Mouse (Mus musculus) bone marrow macrophage, adult 2 months (primary cell): Measurements from ENCODE around the gene Ttc28.

Source experiments
- CTCF ChIP-seq: IDR thresholded peaks from 2 replicates; pipeline ENCODE4 v1.5.1; 2012; ENCODE audit warnings: low read depth, mild to moderate bottlenecking, low read length, moderate library complexity
- POLR2A ChIP-seq: IDR thresholded peaks from 2 replicates; pipeline ENCODE4 v1.6.1; 2012; ENCODE audit warnings: mild to moderate bottlenecking, low read depth, low read length, borderline replicate concordance

DNA sequence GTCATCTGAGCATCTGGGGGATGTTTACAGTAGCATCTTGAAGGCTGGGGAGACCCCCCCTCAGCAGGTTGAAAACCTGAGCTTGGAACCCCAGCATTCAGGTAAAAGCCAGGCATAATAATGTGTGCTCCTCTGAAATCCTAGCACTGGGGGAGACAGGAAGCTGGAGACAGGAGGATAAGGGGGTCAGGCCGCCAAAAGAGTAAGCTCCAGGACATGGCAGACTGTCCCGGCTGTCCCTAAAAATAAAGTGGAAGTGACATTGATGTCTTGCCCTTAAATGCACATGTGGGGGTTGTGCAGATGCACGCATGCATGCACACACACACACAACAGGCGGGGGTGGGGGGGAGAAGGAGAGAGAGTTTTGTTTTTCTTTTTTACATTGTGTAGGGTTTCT, 118.7 kb downstream of the Ttc28 start:
- TF ChIP-seq CTCF (no peak), POLR2A (no peak)
